Mouse (Mus musculus): ENCODE data around the gene Csf2.

Csf2 gene

GRCm38 (mm10) chr11:54256624-54257376, 7.3 kb upstream of the Csf2 start:
- Histone ChIP-seq H3K36me3 (ENCODE audit: control insufficient read depth, insufficient read depth, low read length, poor library complexity, severe bottlenecking) (no peaks in the 10 kb centered on the region), H3K27me3 (ENCODE audit: control insufficient read depth, insufficient read depth, low read length, poor library complexity, severe bottlenecking) (no peaks in the 10 kb centered on the region)
- peak; percentile 87 for DNase-seq (ENCODE audit: low read depth, low spot score)

DNA sequence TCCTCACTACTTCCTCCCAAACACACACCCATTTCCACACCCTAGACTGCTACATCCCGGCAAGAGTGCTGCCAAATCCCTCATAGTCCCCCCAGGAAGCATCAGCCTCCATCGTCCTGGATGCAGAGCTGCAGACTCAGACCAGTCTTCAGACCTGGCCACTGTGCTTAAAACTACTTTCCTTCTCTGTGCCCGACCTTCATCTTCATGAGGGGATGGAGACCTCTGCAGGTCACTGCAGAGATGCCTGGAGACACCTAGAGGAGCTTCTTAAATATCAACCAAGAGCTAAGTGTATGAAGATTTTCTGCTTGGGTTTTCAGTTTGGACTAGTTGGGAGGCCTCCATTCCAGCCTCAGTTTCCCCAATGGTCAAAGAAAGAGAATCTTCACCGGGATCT, 4.6 kb upstream of the Csf2 start:
- H3K27me3 ChIP-seq (ENCODE audit: control insufficient read depth, insufficient read depth, low read length, poor library complexity, severe bottlenecking), result no peaks in the 10 kb centered on the region
- H3K36me3 ChIP-seq (ENCODE audit: control insufficient read depth, insufficient read depth, low read length, poor library complexity, severe bottlenecking), result no peaks in the 10 kb centered on the region
- DNase-seq (ENCODE audit: low read depth, low spot score), result peak; percentile 49

- no peak for DNase-seq (ENCODE audit: low read depth, low spot score)
- no peaks in the 10 kb centered on the region for H3K27me3 ChIP-seq (ENCODE audit: control insufficient read depth, insufficient read depth, low read length, poor library complexity, severe bottlenecking)
- H3K36me3 ChIP-seq (ENCODE audit: control insufficient read depth, insufficient read depth, low read length, poor library complexity, severe bottlenecking), result no peaks in the 10 kb centered on the region
Measured at GRCm38 (mm10) chr11:54250575-54250974, 1.1 kb upstream of the Csf2 start.

- DNase-seq (ENCODE audit: low read depth, low spot score), result no peak
- Histone ChIP-seq H3K27me3 (ENCODE audit: control insufficient read depth, insufficient read depth, low read length, poor library complexity, severe bottlenecking) (no peaks in the 10 kb centered on the region), H3K36me3 (ENCODE audit: control insufficient read depth, insufficient read depth, low read length, poor library complexity, severe bottlenecking) (no peaks in the 10 kb centered on the region)
Measured at GRCm38 (mm10) chr11:54249748-54250147, 281 bp upstream of the Csf2 start.

DNA sequence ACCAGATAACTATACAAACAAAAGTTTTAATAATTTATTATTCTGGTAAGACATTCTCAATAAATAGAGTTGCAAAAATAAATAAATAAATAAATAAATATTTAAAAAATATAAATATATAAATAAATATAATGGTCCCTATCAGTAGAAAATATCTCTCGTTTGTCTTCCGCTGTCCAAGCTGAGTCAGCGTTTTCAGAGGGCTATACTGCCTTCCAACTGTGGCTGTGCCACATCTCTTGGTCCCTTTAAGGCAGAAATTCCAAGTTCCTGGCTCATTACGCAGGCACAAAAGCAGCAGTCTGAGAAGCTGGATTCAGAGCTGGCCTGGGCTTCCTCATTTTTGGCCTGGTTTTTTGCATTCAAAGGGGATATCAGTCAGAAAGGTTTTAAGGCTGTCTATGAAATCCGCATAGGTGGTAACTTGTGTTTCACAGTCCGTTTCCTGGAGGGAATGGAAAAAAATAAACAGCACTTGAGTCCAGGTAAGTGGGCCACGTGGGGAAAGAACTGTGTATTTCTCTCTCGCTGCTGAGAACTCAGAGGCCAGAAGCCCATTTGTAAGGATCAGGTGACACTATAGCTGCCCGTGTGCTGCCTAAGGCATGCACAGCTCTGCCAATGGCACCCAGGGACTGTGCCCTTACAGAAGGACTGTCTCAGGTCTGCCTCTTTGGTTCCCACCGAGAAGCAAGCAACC, 2.1 kb downstream of the Csf2 start:
- DNase-seq (ENCODE audit: low read depth, low spot score), result no peak
- H3K36me3 ChIP-seq (ENCODE audit: control insufficient read depth, insufficient read depth, low read length, poor library complexity, severe bottlenecking), result no peaks in the 10 kb centered on the region
- H3K27me3 ChIP-seq (ENCODE audit: control insufficient read depth, insufficient read depth, low read length, poor library complexity, severe bottlenecking), result no peaks in the 10 kb centered on the region

DNA sequence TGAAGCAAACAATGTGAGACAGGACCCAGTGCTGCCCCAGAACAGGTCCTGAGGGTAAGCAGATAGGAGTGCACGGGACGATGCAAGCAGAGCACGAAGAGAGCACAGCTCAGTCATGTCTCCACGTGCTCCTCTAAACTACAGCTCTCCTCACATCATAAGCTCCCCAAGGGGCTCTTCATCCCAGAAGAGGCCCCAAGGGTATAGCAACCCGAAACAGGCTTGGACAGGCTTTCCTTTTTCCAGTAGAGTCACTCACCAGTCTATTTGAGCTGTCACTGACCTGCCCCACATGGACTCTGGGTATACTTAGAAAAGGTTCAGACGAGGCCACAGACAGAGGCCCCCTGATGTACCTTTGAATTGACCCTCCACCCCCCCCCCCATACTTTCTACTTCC, 5.0 kb downstream of the Csf2 start:
- H3K36me3 ChIP-seq (ENCODE audit: control insufficient read depth, insufficient read depth, low read length, poor library complexity, severe bottlenecking), result no peaks in the 10 kb centered on the region
- H3K27me3 ChIP-seq (ENCODE audit: control insufficient read depth, insufficient read depth, low read length, poor library complexity, severe bottlenecking), result no peaks in the 10 kb centered on the region
- no peak for DNase-seq (ENCODE audit: low read depth, low spot score)

DNA sequence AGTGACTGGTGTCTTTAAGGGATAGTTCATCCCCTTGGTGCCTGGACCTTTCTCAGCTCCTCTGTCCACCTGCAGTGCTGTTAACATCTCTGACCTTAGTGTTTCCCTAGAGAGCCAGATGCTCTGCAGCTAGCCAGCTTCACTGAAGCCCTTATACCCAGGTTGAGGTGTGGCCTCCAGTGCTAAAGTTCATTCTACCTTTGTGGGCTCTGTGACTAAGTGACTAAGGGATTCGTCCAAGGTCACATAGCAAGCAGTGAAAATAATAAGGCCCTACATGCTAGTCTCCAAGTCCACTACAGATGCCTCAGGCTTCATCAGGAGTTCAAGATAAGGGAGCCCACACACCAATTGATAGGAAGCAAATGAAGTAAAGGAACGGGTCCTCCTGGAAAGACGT, 7.0 kb downstream of the Csf2 start:
- no peaks in the 10 kb centered on the region for H3K36me3 ChIP-seq (ENCODE audit: control insufficient read depth, insufficient read depth, low read length, poor library complexity, severe bottlenecking)
- H3K27me3 ChIP-seq (ENCODE audit: control insufficient read depth, insufficient read depth, low read length, poor library complexity, severe bottlenecking), result no peaks in the 10 kb centered on the region
- DNase-seq (ENCODE audit: low read depth, low spot score), result no peak

GRCm38 (mm10) chr11:54236939-54237338, 12.5 kb downstream of the Csf2 start:
- H3K36me3 ChIP-seq (ENCODE audit: control insufficient read depth, insufficient read depth, low read length, poor library complexity, severe bottlenecking), result no peaks in the 10 kb centered on the region
- DNase-seq (ENCODE audit: low read depth, low spot score), result no peak
- no peaks in the 10 kb centered on the region for H3K27me3 ChIP-seq (ENCODE audit: control insufficient read depth, insufficient read depth, low read length, poor library complexity, severe bottlenecking)

GRCm38 (mm10) chr11:54227478-54227877, 22.0 kb downstream of the Csf2 start:
- Histone ChIP-seq H3K36me3 (ENCODE audit: control insufficient read depth, insufficient read depth, low read length, poor library complexity, severe bottlenecking) (no peaks in the 10 kb centered on the region), H3K27me3 (ENCODE audit: control insufficient read depth, insufficient read depth, low read length, poor library complexity, severe bottlenecking) (no peaks in the 10 kb centered on the region)
- DNase-seq (ENCODE audit: low read depth, low spot score), result no peak

DNA sequence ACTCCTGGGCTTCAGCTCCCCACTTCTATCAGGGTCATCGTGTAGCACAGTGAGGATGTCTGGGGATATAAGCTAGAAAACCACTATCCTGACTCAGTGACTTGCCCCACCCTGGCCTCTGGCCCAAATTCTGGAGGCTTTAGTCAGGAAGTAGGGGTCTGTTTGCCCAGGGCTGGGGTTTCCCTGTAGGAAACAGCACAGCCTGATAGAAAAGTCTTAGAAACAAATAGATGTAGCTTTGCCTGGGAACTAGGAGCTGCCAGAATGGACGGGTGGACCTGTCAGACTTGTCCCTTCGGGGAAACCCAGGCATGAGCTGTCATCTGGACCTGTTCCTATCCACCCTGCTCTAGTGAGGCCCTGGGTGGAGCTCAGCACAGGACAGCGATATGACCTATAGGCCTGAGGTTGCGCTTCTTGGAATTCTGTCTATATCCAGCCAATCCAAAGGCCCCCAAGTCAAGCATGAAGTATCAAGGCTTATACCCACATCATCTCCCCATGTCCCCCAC, 24.9 kb downstream of the Csf2 start:
- Histone ChIP-seq H3K36me3 (ENCODE audit: control insufficient read depth, insufficient read depth, low read length, poor library complexity, severe bottlenecking) (no peaks in the 10 kb centered on the region), H3K27me3 (ENCODE audit: control insufficient read depth, insufficient read depth, low read length, poor library complexity, severe bottlenecking) (no peaks in the 10 kb centered on the region)
- no peak for DNase-seq (ENCODE audit: low read depth, low spot score)

DNA sequence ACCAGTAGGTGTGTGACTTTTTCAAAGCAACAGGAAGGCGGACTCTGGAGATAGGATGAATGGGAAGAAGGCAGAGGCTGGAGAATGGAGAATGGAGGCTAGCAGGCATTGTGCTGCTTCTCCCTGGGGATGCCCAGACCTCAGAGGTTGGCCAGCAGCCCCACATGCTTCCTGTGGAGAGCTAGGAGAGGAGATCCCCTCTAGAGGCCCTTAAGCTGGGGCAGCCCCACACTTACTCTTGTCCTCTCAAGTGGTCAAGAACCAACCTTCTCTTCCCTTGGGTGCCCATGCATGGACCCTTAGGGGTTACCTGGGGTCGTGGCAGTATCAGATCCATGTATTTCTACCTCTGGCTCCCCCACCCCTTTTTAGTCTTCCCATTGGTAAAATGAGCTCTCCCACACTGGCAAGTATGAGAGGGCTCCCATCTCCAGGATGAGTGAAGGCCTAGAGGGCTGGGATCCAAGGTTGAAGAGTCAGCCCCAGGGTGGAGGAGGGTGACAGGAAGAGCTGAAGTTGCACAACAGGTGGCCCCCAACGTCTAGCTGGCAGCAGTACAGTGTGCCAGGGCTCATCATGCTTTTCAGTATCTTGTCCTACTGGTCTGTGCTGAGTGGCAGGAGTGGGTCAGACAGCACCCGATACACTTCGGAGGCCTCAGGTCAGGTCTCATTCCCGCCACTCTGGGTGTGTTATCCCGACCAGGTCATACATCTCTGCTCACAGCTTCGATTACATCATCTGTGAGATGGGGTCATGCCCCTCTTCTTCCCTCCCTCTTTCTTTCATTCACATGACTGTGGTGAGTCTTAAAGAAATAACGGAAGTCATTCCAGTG, 25.6 kb downstream of the Csf2 start:
- no peak for DNase-seq (ENCODE audit: low read depth, low spot score)
- Histone ChIP-seq H3K27me3 (ENCODE audit: control insufficient read depth, insufficient read depth, low read length, poor library complexity, severe bottlenecking) (no peaks in the 10 kb centered on the region), H3K36me3 (ENCODE audit: control insufficient read depth, insufficient read depth, low read length, poor library complexity, severe bottlenecking) (no peaks in the 10 kb centered on the region)

DNA sequence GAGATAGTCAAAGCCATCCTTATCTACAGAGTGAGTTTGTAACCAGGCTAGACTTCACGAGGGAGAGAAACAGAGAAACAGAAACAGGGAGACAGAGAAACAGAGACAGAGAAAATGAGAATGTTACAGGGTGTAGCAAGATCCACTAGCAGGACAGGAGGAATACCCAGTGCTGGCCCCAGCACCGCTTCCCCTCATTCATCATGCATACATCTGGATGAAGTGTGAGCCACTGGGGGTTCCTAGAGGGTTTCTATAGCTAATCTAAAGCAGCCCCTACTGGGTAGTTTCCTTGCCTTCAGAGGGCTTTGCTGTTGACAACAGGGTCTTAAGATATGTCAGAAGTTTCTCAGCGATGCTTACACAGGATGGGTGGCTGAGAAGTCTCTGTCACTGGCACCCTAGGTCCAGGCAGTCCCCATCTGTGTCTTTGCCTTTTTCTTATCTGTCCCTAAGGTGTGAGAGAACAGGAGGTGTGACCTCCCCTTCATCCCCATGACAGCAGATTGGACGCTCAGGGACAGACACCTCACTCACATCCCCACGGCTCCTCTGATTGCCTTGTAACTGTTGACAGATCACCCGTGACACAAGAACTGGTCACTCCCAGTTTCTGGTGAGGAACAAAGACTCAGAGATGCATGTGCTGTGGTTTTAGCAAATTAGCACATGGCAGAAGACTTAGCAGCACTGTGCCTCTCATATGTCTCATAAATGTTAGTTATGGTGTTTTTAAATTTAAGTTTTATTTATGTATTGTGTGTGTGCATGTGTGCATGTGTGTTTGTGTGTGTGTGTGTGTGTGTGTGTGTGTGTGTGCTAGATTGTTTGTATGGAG, 29.3 kb downstream of the Csf2 start:
- no peaks in the 10 kb centered on the region for H3K27me3 ChIP-seq (ENCODE audit: control insufficient read depth, insufficient read depth, low read length, poor library complexity, severe bottlenecking)
- DNase-seq (ENCODE audit: low read depth, low spot score), result no peak

GRCm38 (mm10) chr11:54219191-54219590, 30.3 kb downstream of the Csf2 start:
- Histone ChIP-seq H3K27me3 (ENCODE audit: control insufficient read depth, insufficient read depth, low read length, poor library complexity, severe bottlenecking) (no peaks in the 10 kb centered on the region), H3K36me3 (ENCODE audit: control insufficient read depth, insufficient read depth, low read length, poor library complexity, severe bottlenecking) (no peaks in the 10 kb centered on the region)
- no peak for DNase-seq (ENCODE audit: low read depth, low spot score)

More for the DNA sequence above, 29.3 kb downstream of the Csf2 start:
- no peaks in the 10 kb centered on the region for H3K36me3 ChIP-seq (ENCODE audit: control insufficient read depth, insufficient read depth, low read length, poor library complexity, severe bottlenecking)

GRCm38 (mm10) chr11:54217384-54217783, 32.1 kb downstream of the Csf2 start:
- no peaks in the 10 kb centered on the region for H3K27me3 ChIP-seq (ENCODE audit: control insufficient read depth, insufficient read depth, low read length, poor library complexity, severe bottlenecking)
- no peaks in the 10 kb centered on the region for H3K36me3 ChIP-seq (ENCODE audit: control insufficient read depth, insufficient read depth, low read length, poor library complexity, severe bottlenecking)
- DNase-seq (ENCODE audit: low read depth, low spot score), result no peak
